Mouse (Mus musculus): Measurements from ENCODE around the gene Helz.

Gene Helz

DNA sequence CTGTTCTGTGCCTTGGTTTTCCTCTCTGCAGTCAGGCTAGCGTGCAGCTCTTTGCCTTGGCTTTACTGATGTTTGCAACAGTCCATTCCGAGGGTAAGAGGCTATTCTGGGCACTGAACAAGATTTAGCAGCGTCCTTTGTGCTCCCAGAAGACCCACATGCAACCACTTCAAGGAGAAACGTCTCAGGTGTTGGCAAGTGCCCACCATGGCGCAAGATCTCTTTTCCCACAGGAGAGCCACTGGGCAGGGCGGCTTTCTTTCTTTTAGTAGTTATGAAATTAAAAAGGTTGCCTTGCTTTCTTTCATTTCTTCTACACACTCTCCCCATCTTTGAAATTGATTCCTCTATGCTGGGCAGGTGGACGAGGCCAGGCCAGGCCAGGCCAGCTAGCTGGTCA is 181.4 kb downstream of the Helz start:
- peak; percentile 15 to 41 for DNase-seq

DNA sequence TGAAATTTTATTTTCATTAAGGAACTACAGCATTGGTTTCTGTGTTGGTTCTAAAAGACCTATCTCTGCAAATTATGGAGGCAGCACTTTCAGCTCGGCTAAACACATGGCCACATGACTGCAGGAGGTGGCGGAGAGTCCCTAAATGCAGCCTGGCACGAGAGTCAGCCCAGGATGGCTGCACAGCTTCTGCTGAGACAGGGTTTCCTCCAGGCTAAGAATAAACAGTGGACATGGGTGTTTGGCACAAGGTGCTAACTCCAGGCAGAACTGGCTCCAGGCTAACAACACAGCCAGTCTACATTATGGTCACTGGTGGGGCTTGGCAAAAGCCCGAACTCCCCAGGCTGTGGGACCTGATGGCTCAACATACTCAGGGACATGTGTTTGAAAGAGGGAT is 183.2 kb downstream of the Helz start:
- no peak for DNase-seq

DNA sequence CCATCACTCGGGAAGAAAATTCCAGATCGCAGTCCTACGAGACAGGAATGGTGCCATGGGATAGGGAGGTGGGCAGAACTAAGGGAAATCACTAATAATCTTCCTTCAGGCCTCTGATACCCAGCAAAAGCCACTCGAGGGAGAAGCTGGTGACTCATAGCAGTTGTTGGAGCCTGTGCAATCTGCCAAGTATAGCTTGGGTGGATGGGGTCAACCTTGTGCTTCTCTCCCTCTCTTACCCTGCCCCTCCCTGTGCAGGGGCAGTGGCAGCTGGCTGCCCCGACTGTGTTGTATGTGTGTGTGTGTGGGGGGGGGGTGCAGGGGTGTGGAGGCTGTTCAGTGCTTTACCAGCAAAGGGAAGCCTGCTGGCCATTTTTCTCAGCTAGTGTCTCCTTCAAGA is 183.8 kb downstream of the Helz start:
- peak in 1 of 2 experiments; percentile 16 for DNase-seq

DNA sequence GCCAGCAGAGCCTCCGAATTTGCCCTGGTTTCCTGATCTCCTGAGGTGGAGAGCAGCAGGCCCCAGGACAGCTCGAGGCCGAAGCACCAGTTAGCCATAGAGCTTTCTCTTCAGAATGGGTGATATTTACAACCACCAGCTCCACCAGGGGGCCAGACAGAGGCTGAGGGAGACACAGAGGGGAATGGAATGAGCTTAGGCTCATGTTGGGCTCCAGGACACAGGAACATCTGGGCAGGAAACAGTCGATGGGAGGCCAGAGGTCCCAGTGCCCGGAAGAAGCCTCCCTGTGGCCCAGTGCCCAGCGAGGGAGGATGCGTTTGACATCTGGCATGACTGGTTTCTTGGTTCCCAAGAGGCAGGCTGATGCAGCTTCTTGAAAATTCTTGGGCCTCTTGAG is 186.4 kb downstream of the Helz start:
- peak in 1 of 2 experiments; percentile 11 for DNase-seq

DNA sequence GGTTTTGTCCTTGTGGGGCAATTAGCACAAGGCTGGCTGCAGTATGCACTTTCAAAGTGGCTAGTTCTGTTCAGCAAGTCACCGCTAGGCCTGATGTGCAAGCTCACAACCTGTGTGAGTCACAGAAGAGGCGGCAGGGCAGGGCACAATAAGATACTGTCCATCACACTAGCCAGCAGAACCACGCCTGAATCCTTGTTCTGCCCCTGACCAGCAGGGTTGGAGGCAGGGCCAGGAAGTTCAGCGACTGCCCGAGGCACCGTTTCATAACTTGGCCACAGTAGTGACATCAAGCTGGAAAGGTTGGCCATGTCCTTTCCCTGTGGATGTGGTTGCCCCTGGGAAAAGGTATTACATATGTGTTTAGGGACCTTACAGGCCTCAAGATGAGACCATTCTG is 190.2 kb downstream of the Helz start:
- DNase-seq, result no peak

- no peak for DNase-seq
These were observed 190.8 kb downstream of the Helz start for GRCm38 (mm10) chr11:107738418-107739099.

GRCm38 (mm10) chr11:107743100-107743499 is 195.4 kb downstream of the Helz start:
- DNase-seq, result no peak

All from lung, adult 18-20 months (tissue).